Mouse (Mus musculus): ENCODE results near the gene Mkln1.

DNA sequence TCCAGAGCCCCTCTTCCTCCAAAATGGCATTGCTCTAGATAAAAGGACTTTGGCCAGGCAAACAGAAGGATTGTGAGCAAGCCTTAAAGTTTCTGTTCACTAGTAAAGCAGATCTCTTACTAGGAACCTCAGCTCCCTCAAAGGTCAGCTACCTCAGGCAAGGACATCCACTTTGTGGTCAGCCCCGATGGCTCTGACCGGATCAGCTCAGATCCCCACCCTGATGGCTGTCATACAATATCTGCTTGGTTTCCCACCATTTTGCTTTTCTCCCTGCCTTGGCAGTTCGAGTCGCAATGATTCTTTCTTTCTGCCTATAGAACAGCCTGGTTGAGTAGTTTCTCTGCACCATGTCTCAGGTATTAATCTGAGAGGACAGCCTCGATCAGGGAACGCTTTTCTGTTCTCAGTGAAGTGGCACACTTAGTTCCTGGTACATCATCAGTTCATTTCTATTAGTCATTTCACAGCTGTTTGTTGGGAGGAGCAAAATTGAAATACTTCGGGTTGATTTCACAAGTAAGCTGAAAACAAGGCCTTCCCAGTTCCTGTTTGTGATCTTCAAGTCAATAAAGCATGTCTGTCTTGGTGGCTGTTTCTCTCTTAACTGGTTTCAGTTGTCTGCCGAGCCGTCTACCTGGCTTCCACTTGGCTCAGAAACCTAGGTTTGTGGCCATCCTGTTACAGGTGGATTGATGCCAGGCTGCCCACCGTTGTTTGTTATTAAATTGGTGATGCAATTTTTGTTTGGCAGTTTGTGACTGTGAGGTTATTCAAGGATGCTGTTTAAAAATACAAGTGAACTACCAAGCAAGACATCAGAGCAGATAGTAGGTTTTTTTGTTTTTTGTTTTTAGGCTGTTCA, 13.0 kb upstream of the Mkln1 start:
- TF ChIP-seq POLR2A (IDR thresholded peaks at IDR 0.05; ENCODE audit: insufficient read length, low read depth) (no peak), SRF (IDR thresholded peaks at IDR 0.05; ENCODE audit: control insufficient read depth, insufficient read length, low read depth) (no peak), MAX (IDR thresholded peaks at IDR 0.05; ENCODE audit: low read depth) (no peak), USF1 (IDR thresholded peaks at IDR 0.05; ENCODE audit: low read depth) (no peak), TCF12 (IDR thresholded peaks at IDR 0.05; ENCODE audit: insufficient read depth, poor library complexity, severe bottlenecking) (no peak), POLR2AphosphoS2 (IDR thresholded peaks at IDR 0.05; ENCODE audit: insufficient read length, low read depth) (no peak), CEBPB (IDR thresholded peaks at IDR 0.05; ENCODE audit: insufficient read depth, poor library complexity, severe bottlenecking) (no peak), MYOG (IDR thresholded peaks at IDR 0.05; ENCODE audit: control insufficient read depth in 1 of 3, insufficient read depth in 1 of 3, insufficient read length in 2 of 3, low read depth in 2 of 3) (no peak), REST (IDR thresholded peaks at IDR 0.05; ENCODE audit: insufficient read depth, insufficient read length) (no peak), TCF3 (IDR thresholded peaks at IDR 0.05; ENCODE audit: insufficient read length, low read depth) (no peak), MYOD1 (IDR thresholded peaks at IDR 0.05; ENCODE audit: control insufficient read depth in 1 of 3, insufficient read length in 2 of 3, low read depth in 2 of 3) (no peak)
